Mouse (Mus musculus) liver, embryonic 14.5 days (tissue): Measurements from ENCODE around the gene Btf3. TPM values are rescaled to one million over a fixed set of nuclear protein-coding genes. Genes with fewer than 3 reads are reported as not detected.

Experiments
- ATAC-seq: fragments of 200-750 bp; cut with Nextera tagmentation; 2 replicates; pipeline ENCODE4 v1.8.0; 2017; ENCODE audit warnings: moderate number of reproducible peaks, mild to moderate bottlenecking, moderate library complexity; ENCODE audit not compliant: insufficient read depth
- DNase-seq, 3 experiments: peaks; one replicate each; pipeline ENCODE4 v3.0.0-alpha.2; 2012 to 2013; ENCODE audit warnings: low read depth in 3 of 3, low spot score in 3 of 3
- H3K27ac ChIP-seq: fragments of 300-500 bp; sonication (generic); 2 replicates; pipeline ENCODE4 v1.5.1; 2014; ENCODE audit warnings: moderate library complexity, mild to moderate bottlenecking, control low read depth, inconsistent platforms
- H3K27me3 ChIP-seq: fragments of 300-500 bp; sonication (generic); 2 replicates; pipeline ENCODE4 v1.6.1; 2014; ENCODE audit warnings: mild to moderate bottlenecking, low read length, moderate library complexity; ENCODE audit not compliant: control insufficient read depth, insufficient read depth
- H3K36me3 ChIP-seq: fragments of 300-500 bp; sonication (generic); replicated peaks from 2 replicates; pipeline ENCODE4 v1.6.1; 2014; ENCODE audit warnings: low read depth; ENCODE audit not compliant: control insufficient read depth, insufficient read depth
- H3K4me1 ChIP-seq, 2 experiments: fragments of 200-500 bp in 1 of 2; fragments of 300-500 bp in 1 of 2; sonication (generic) in 1 of 2; replicated peaks; 2 replicates each; pipeline ENCODE4 v1.6.1; 2012 to 2014; ENCODE audit warnings: antibody characterized with exemption in 1 of 2, inconsistent platforms in 1 of 2, low read length in 1 of 2; ENCODE audit not compliant: control insufficient read depth in 2 of 2, insufficient read depth in 2 of 2
- H3K4me2 ChIP-seq: fragments of 300-500 bp; sonication (generic); 2 replicates; pipeline ENCODE4 v1.6.1; 2014; ENCODE audit warnings: low read depth, mild to moderate bottlenecking, control low read depth, moderate library complexity
- H3K4me3 ChIP-seq, 2 experiments: fragments of 200-500 bp in 1 of 2; fragments of 300-500 bp in 1 of 2; sonication (generic) in 1 of 2; 2 replicates each; pipeline ENCODE4 v1.5.1; 2012 to 2014; ENCODE audit warnings: low read depth in 2 of 2, low read length in 2 of 2, mild to moderate bottlenecking in 2 of 2, control low read depth in 1 of 2, inconsistent platforms in 1 of 2, moderate library complexity in 1 of 2; ENCODE audit not compliant: insufficient read depth in 1 of 2
- H3K9ac ChIP-seq: fragments of 300-500 bp; sonication (generic); replicated peaks from 2 replicates; pipeline ENCODE4 v1.6.1; 2014; ENCODE audit warnings: mild to moderate bottlenecking, control low read depth, moderate library complexity
- H3K9me3 ChIP-seq: fragments of 300-500 bp; sonication (generic); 2 replicates; pipeline ENCODE4 v1.6.1; 2016; ENCODE audit warnings: low read length, mixed read lengths; ENCODE audit not compliant: control insufficient read depth
- CTCF ChIP-seq: IDR thresholded peaks from 2 replicates; pipeline ENCODE4 v1.5.1; 2016; ENCODE audit warnings: antibody characterized with exemption, low read depth, control low read depth
- EP300 ChIP-seq: IDR thresholded peaks from 2 replicates; pipeline ENCODE4 v1.6.1; 2016; ENCODE audit warnings: antibody characterized with exemption, low read depth
- WGBS: fragments of 180-500 bp; shearing (Covaris S2); extraction: QIAGEN DNeasy Blood & Tissue Kit; methylation state at CpG from one replicate; pipeline ENCODE4 v1.1.7; 2014; ENCODE audit not compliant: insufficient replicate concordance; 5-methylcytosine and 5-hydroxymethylcytosine counted together
- polyA plus RNA-seq, 2 experiments: library from polyadenylated mRNA; depleted of rRNA in 1 of 2; stranded (reverse) in 1 of 2; unstranded in 1 of 2; fragments of >200 nt; fragmentation: Nextera tagmentation in 1 of 2; extraction: Ambion mirVana in 1 of 2; gene quantifications; 2 replicates each; pipeline versions ENCODE4 v1.2.1 to v1.2.3; 2012 to 2014

The Btf3 gene
- polyA plus RNA-seq, 2 experiments, result 339 to 401 TPM

DNA sequence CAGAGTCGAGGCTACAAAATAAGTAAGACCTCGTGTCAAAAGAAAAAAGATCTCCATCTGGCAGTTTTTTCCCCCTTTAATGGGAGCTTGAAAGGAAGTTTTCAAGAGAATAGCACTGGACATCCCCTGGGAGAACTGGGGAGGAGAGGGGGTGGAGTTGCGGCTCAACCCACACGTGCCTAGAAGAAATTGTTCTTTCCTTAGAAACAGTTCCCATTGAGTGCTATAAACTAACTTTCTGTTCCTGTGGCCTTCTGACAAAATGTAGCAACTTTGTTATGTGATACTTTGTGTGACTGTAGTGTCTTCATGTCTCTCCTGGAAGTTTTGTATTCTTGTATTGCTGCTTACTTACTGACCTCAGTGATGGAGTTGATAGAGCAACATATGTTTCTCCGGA, 52.7 kb downstream of the Btf3 start:
- Histone ChIP-seq H3K27me3 (no peaks in the 10 kb centered on the region), H3K4me2 (peak overlapping the region; percentile 94), H3K9ac (peak overlapping the region; percentile 75), H3K27ac (no peak overlapping the region), H3K4me3 (peak overlapping the region; percentile 73 to 90; a peak in 3 of 4 replicates), H3K9me3 (no peaks in the 10 kb centered on the region), H3K36me3 (peaks cover 6% of the 10 kb centered on the region), H3K4me1 (peaks cover 10 to 19% of the 10 kb centered on the region in 2 experiments)
- 17% methylated on average over 5 of the region's 5 CpGs for WGBS
- DNase-seq, result no peak
- ATAC-seq, result no peak
- TF ChIP-seq EP300, result no peak
- TF ChIP-seq CTCF, result no peak

DNA sequence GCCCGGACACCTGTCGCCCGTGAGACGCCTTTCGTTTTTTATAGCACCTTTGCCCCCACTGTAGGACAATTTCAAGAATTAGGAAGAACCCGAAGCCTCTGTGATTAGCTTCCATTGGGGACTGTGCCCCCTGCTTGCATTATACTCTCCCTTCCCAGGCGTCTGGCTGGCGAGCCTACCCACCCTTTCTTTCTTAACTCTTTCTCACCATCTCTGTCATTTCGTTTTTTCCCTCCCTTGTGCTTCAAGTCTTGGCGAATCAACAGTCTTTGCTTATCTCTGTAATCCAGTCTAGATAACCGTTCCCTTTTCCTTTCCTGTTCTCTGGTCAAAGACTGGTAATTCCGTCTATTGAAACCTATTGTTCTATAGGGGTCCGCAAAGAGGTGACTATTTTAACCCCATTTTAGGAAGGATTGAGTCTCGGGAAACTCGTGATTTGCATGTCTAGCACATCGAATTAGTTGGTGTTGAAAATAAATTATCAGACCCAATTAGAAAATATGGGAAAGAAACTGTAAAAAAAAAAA, 53.3 kb downstream of the Btf3 start:
- H3K27ac ChIP-seq, result peak overlapping the region; percentile 67
- H3K9me3 ChIP-seq, result no peaks in the 10 kb centered on the region
- TF ChIP-seq EP300 (0 out of 2 replicates have a peak, but pooled peaks have one; percentile 9), CTCF (no peak)
- ATAC-seq (peak; percentile 21; the same call in 1 of the 2 replicates), DNase-seq (peak in 2 of 3 experiments; percentile 32 to 35)
- no peaks in the 10 kb centered on the region for H3K27me3 ChIP-seq
- H3K4me3 ChIP-seq, result peak overlapping the region; percentile 73 to 90
- peaks cover 10% of the 10 kb centered on the region for H3K36me3 ChIP-seq
- peaks cover 10 to 19% of the 10 kb centered on the region in 2 experiments for H3K4me1 ChIP-seq
- under 1% methylated on average over 16 of the region's 16 CpGs for WGBS
- H3K4me2 ChIP-seq, result peak overlapping the region; percentile 94
- peak overlapping the region; percentile 75 for H3K9ac ChIP-seq

DNA sequence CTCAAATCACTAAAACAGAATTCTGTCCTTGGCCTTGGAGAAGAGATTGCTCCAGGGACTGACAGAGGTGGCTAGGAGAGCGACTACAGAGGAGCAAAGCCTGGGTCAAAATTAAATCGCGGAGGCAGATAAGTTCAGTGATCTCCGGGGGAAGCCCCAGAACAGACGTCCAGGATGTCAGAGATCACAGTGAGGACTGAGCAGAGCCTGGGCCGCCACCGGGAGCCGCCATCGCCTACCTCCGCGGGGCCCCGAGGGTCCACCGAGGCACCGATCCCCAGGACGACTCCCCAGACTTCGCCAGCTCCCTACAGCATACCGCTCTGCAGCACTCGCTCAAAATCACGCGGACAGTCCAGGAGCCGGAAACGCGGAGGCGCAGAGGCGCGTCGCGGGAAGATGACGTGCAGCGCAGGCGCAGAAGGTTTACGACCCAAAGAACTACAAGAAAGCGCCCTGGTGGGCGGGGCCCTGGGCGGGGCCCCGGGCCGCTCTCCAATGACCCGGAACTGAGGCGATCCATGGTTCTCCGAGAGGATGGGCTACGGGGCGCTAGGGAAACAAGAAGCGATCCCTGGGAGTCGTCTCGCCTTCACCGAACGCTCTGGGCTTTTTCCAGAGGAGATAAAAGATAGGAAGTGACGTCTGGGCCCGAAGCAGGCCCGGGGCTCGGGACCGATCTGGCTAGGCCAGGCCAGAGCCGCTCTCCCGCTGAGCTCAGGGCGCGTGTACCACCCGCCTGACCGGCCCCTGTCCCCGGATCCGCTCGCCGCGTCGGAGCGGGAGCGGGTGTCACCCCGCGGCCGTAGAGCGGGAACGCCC, 54.0 kb downstream of the Btf3 start, which contains the start of the genes Utp15 and Ankra2:
Gene Utp15, minus strand, starts transcription at position 406 of the 822 bp plus-strand sequence.
Gene Ankra2, plus strand, starts transcription at position 439 of the 822 bp plus-strand sequence.
- H3K27ac ChIP-seq, result peak within 1 kb of the TSS; percentile 67
- H3K9ac ChIP-seq, result peak within 1 kb of the TSS; percentile 80
- ATAC-seq, result peak; percentile 99
- no peaks in the 10 kb centered on the region for H3K9me3 ChIP-seq
- peaks cover 10 to 19% of the 10 kb centered on the region in 2 experiments for H3K4me1 ChIP-seq
- peak within 1 kb of the TSS; percentile 94 for H3K4me2 ChIP-seq
- no peaks in the 10 kb centered on the region for H3K27me3 ChIP-seq
- WGBS, result under 1% methylated on average over 71 of the region's 71 CpGs
- H3K36me3 ChIP-seq, result peaks cover 11% of the 10 kb centered on the region
- peak; percentile 95 to 96 (median 95) for DNase-seq
- TF ChIP-seq CTCF (0 out of 2 replicates have a peak, but pooled peaks have one; percentile 3), EP300 (no peak)
- H3K4me3 ChIP-seq, result peak within 1 kb of the TSS; percentile 73 to 90

Other genes starting within 250 kb of the Btf3 start
- gene Arhgef28, start 110.6 kb downstream of the Btf3 start, polyA plus RNA-seq (2012; rRNA removed), result 0.11 and 0.34 TPM in 2 replicates
- 0.42 and 0.52 TPM in 2 replicates for gene Arhgef28, start 110.6 kb downstream of the Btf3 start, polyA plus RNA-seq (2014; fragmentation: Nextera tagmentation; extraction: Ambion mirVana)
- gene Utp15, start 54.0 kb downstream of the Btf3 start, polyA plus RNA-seq (2012; rRNA removed), result 4.8 and 6.1 TPM in 2 replicates
- 11.8 and 13.2 TPM in 2 replicates for gene Utp15, start 54.0 kb downstream of the Btf3 start, polyA plus RNA-seq (2014; fragmentation: Nextera tagmentation; extraction: Ambion mirVana)
- 6.7 and 10.0 TPM in 2 replicates for gene Ankra2, start 53.9 kb downstream of the Btf3 start, polyA plus RNA-seq (2012; rRNA removed)
- gene Ankra2, start 53.9 kb downstream of the Btf3 start, polyA plus RNA-seq (2014; fragmentation: Nextera tagmentation; extraction: Ambion mirVana), result 8.0 and 8.7 TPM in 2 replicates
- gene Gm21976, start 37.1 kb downstream of the Btf3 start, polyA plus RNA-seq (2012; rRNA removed), result not detected in 2 replicates
- not detected in 2 replicates for gene Gm21976, start 37.1 kb downstream of the Btf3 start, polyA plus RNA-seq (2014; fragmentation: Nextera tagmentation; extraction: Ambion mirVana)
- under 0.01 TPM in 1 of 2 replicates, not detected in the other for gene Foxd1, start 37.2 kb upstream of the Btf3 start, polyA plus RNA-seq (2012; rRNA removed)
- gene Foxd1, start 37.2 kb upstream of the Btf3 start, polyA plus RNA-seq (2014; fragmentation: Nextera tagmentation; extraction: Ambion mirVana), result not detected in 2 replicates
- gene Gm10320, start 175.0 kb upstream of the Btf3 start, polyA plus RNA-seq (2012; rRNA removed), result 0.85 and 0.95 TPM in 2 replicates
- 0.96 and 1.1 TPM in 2 replicates for gene Gm10320, start 175.0 kb upstream of the Btf3 start, polyA plus RNA-seq (2014; fragmentation: Nextera tagmentation; extraction: Ambion mirVana)